Mouse (Mus musculus) limb, embryonic 13.5 days (tissue): ENCODE data around the gene Ifngr2. TPM values are rescaled to one million over a fixed set of nuclear protein-coding genes. Genes with fewer than 3 reads are reported as not detected.

Experiments
- ATAC-seq: fragments of 200-750 bp; cut with Nextera tagmentation; 2 replicates; pipeline ENCODE4 v1.8.0; 2017; ENCODE audit warnings: low read depth, moderate number of reproducible peaks, moderate TSS enrichment; ENCODE audit not compliant: low FRiP score
- H3K27ac ChIP-seq: fragments of 300-500 bp; sonication (generic); 2 replicates; pipeline ENCODE4 v1.5.1; 2015; ENCODE audit warnings: inconsistent platforms, mild to moderate bottlenecking, moderate library complexity
- H3K27me3 ChIP-seq: fragments of 300-500 bp; sonication (generic); 2 replicates; pipeline ENCODE4 v1.6.1; 2015; ENCODE audit warnings: mild to moderate bottlenecking, inconsistent platforms
- H3K36me3 ChIP-seq: fragments of 300-500 bp; sonication (generic); 2 replicates; pipeline ENCODE4 v1.6.1; 2015; ENCODE audit warnings: inconsistent platforms, mild to moderate bottlenecking, moderate library complexity
- H3K4me1 ChIP-seq: fragments of 300-500 bp; sonication (generic); 2 replicates; pipeline ENCODE4 v1.6.1; 2015; ENCODE audit warnings: inconsistent platforms
- H3K4me2 ChIP-seq: fragments of 300-500 bp; sonication (generic); replicated peaks from 2 replicates; pipeline ENCODE4 v1.6.1; 2015; ENCODE audit warnings: inconsistent platforms, mild to moderate bottlenecking, moderate library complexity
- H3K4me3 ChIP-seq: fragments of 300-500 bp; sonication (generic); 2 replicates; pipeline ENCODE4 v1.5.1; 2015; ENCODE audit warnings: moderate library complexity, mild to moderate bottlenecking, inconsistent platforms
- H3K9ac ChIP-seq: fragments of 300-500 bp; sonication (generic); 2 replicates; pipeline ENCODE4 v1.6.1; 2015; ENCODE audit warnings: mild to moderate bottlenecking, inconsistent platforms
- H3K9me3 ChIP-seq: fragments of 300-500 bp; sonication (generic); 2 replicates; pipeline ENCODE4 v1.6.1; 2016; ENCODE audit warnings: inconsistent platforms
- WGBS: fragments of 180-500 bp; shearing (Covaris S2); methylation state at CpG from one replicate; pipeline ENCODE4 v1.1.7; 2015; 5-methylcytosine and 5-hydroxymethylcytosine counted together
- polyA plus RNA-seq: library from polyadenylated mRNA; unstranded; fragments of >200 nt; fragmentation: Nextera tagmentation; extraction: Ambion mirVana; gene quantifications from 2 replicates; pipeline ENCODE4 v1.2.1, GENCODE M21; 2015

The Ifngr2 gene
- polyA plus RNA-seq, 1 experiment from 2014 or later = 49.6 TPM

GRCm38 (mm10) chr16:91575151-91575550 lies 28.3 kb downstream of the Ifngr2 start:
- Histone ChIP-seq H3K27me3 (no peaks in the 10 kb centered on the region), H3K36me3 (peaks cover 12% of the 10 kb centered on the region), H3K27ac (no peak overlapping the region), H3K4me3 (no peak overlapping the region), H3K4me1 (peaks cover 17% of the 10 kb centered on the region), H3K9ac (0 out of 2 replicates have a peak overlapping the region, but pooled peaks have one; percentile 32), H3K9me3 (no peaks in the 10 kb centered on the region), H3K4me2 (no peak overlapping the region)
- WGBS = 52% methylated on average over 13 of the region's 13 CpGs
- ATAC-seq = no peak

- Histone ChIP-seq H3K4me2 (peak overlapping the region; percentile 3; the same call in 1 of the 2 replicates), H3K4me3 (no peak overlapping the region), H3K27me3 (no peaks in the 10 kb centered on the region), H3K4me1 (peaks cover 17% of the 10 kb centered on the region), H3K36me3 (peaks cover 17% of the 10 kb centered on the region), H3K9me3 (no peaks in the 10 kb centered on the region), H3K27ac (peak overlapping the region; percentile 15; the same call in 1 of the 2 replicates), H3K9ac (no peak overlapping the region)
- WGBS = 53% methylated on average over 14 of the region's 14 CpGs
- ATAC-seq = peak; percentile 59
Measured at GRCm38 (mm10) chr16:91578980-91579720, 32.3 kb downstream of the Ifngr2 start.

GRCm38 (mm10) chr16:91582307-91582706 lies 35.4 kb downstream of the Ifngr2 start:
- no peak overlapping the region for H3K4me2 ChIP-seq
- no peak overlapping the region for H3K9ac ChIP-seq
- ATAC-seq = no peak
- peaks cover 28% of the 10 kb centered on the region for H3K36me3 ChIP-seq
- peaks cover 14% of the 10 kb centered on the region; the same call in 1 of the 2 replicates for H3K4me1 ChIP-seq
- H3K4me3 ChIP-seq = no peak overlapping the region
- no peak overlapping the region for H3K27ac ChIP-seq
- 73% methylated on average over 2 of the region's 2 CpGs for WGBS
- H3K27me3 ChIP-seq = no peaks in the 10 kb centered on the region
- no peaks in the 10 kb centered on the region for H3K9me3 ChIP-seq

GRCm38 (mm10) chr16:91585617-91586016 lies 38.7 kb downstream of the Ifngr2 start:
- ATAC-seq = no peak
- no peaks in the 10 kb centered on the region for H3K9me3 ChIP-seq
- H3K4me2 ChIP-seq = no peak overlapping the region
- no peak overlapping the region for H3K4me3 ChIP-seq
- H3K9ac ChIP-seq = no peak overlapping the region
- H3K27me3 ChIP-seq = no peaks in the 10 kb centered on the region
- no peak overlapping the region for H3K27ac ChIP-seq
- 92% methylated on average over 5 of the region's 5 CpGs for WGBS
- H3K36me3 ChIP-seq = peaks cover 24% of the 10 kb centered on the region
- H3K4me1 ChIP-seq = no peaks in the 10 kb centered on the region

GRCm38 (mm10) chr16:91586244-91586643 lies 39.4 kb downstream of the Ifngr2 start:
- no peaks in the 10 kb centered on the region for H3K9me3 ChIP-seq
- H3K9ac ChIP-seq = no peak overlapping the region
- no peak for ATAC-seq
- no peak overlapping the region for H3K27ac ChIP-seq
- H3K27me3 ChIP-seq = no peaks in the 10 kb centered on the region
- 90% methylated on average over 6 of the region's 6 CpGs for WGBS
- H3K4me3 ChIP-seq = no peak overlapping the region
- H3K36me3 ChIP-seq = peaks cover 21% of the 10 kb centered on the region
- no peak overlapping the region for H3K4me2 ChIP-seq
- H3K4me1 ChIP-seq = no peaks in the 10 kb centered on the region

GRCm38 (mm10) chr16:91587730-91588453 lies 41.0 kb downstream of the Ifngr2 start:
- Histone ChIP-seq H3K9me3 (no peaks in the 10 kb centered on the region), H3K4me2 (no peak overlapping the region), H3K27me3 (no peaks in the 10 kb centered on the region), H3K4me3 (no peak overlapping the region), H3K9ac (no peak overlapping the region), H3K4me1 (no peaks in the 10 kb centered on the region), H3K36me3 (peaks cover 18% of the 10 kb centered on the region), H3K27ac (no peak overlapping the region)
- no peak for ATAC-seq
- WGBS = 60% methylated on average over 6 of the region's 6 CpGs

- Histone ChIP-seq H3K9me3 (no peaks in the 10 kb centered on the region), H3K36me3 (peaks cover 18% of the 10 kb centered on the region), H3K4me3 (no peak overlapping the region), H3K4me1 (no peaks in the 10 kb centered on the region), H3K4me2 (no peak overlapping the region), H3K27me3 (no peaks in the 10 kb centered on the region), H3K27ac (no peak overlapping the region), H3K9ac (no peak overlapping the region)
- ATAC-seq = no peak
- 91% methylated on average over 3 of the region's 3 CpGs for WGBS
Measured at GRCm38 (mm10) chr16:91588703-91589102, 41.8 kb downstream of the Ifngr2 start.

- no peaks in the 10 kb centered on the region for H3K36me3 ChIP-seq
- H3K27ac ChIP-seq = no peak overlapping the region
- no peak overlapping the region for H3K4me3 ChIP-seq
- peaks cover 5% of the 10 kb centered on the region; the same call in 1 of the 2 replicates for H3K27me3 ChIP-seq
- no peaks in the 10 kb centered on the region for H3K9me3 ChIP-seq
- H3K4me2 ChIP-seq = no peak overlapping the region
- ATAC-seq = no peak
- no peak overlapping the region for H3K9ac ChIP-seq
- WGBS = 68% methylated on average over 8 of the region's 8 CpGs
- peaks cover 6% of the 10 kb centered on the region for H3K4me1 ChIP-seq
Measured at GRCm38 (mm10) chr16:91592162-91592561, 45.3 kb downstream of the Ifngr2 start.

- Histone ChIP-seq H3K4me3 (no peak overlapping the region), H3K4me2 (no peak overlapping the region), H3K27ac (no peak overlapping the region), H3K9ac (no peak overlapping the region), H3K36me3 (no peaks in the 10 kb centered on the region), H3K27me3 (peaks cover 7% of the 10 kb centered on the region; the same call in 1 of the 2 replicates), H3K4me1 (peaks cover 6% of the 10 kb centered on the region), H3K9me3 (no peaks in the 10 kb centered on the region)
- WGBS = 62% methylated on average over 3 of the region's 3 CpGs
- no peak for ATAC-seq
Measured at GRCm38 (mm10) chr16:91593262-91593661, 46.4 kb downstream of the Ifngr2 start.

- 72% methylated on average over 6 of the region's 6 CpGs for WGBS
- Histone ChIP-seq H3K36me3 (no peaks in the 10 kb centered on the region), H3K4me1 (peaks cover 6% of the 10 kb centered on the region), H3K4me2 (no peak overlapping the region), H3K27me3 (peaks cover 15% of the 10 kb centered on the region), H3K27ac (no peak overlapping the region), H3K4me3 (no peak overlapping the region), H3K9me3 (no peaks in the 10 kb centered on the region), H3K9ac (no peak overlapping the region)
- ATAC-seq = no peak
Measured at GRCm38 (mm10) chr16:91595076-91595475, 48.2 kb downstream of the Ifngr2 start.

GRCm38 (mm10) chr16:91596397-91596778 lies 49.5 kb downstream of the Ifngr2 start:
- peaks cover 8% of the 10 kb centered on the region for H3K4me1 ChIP-seq
- H3K27ac ChIP-seq = no peak overlapping the region
- no peaks in the 10 kb centered on the region for H3K36me3 ChIP-seq
- ATAC-seq = no peak
- WGBS = 16% methylated on average over 9 of the region's 9 CpGs
- no peaks in the 10 kb centered on the region for H3K9me3 ChIP-seq
- H3K9ac ChIP-seq = no peak overlapping the region
- peaks cover 15% of the 10 kb centered on the region for H3K27me3 ChIP-seq
- peak overlapping the region; percentile 81 for H3K4me3 ChIP-seq
- peak overlapping the region; percentile 93 for H3K4me2 ChIP-seq
